Mouse (Mus musculus): ENCODE measurements around the gene Ugcg.

GRCm38 (mm10) chr4:59217101-59217500 lies 28.0 kb downstream of the Ugcg start:
- TF ChIP-seq POLR2A (IDR thresholded peaks at IDR 0.05; ENCODE audit: low read depth, low read length) (no peak), CTCF (IDR thresholded peaks at IDR 0.05; ENCODE audit: extremely low read depth, insufficient read depth, insufficient read length, insufficient replicate concordance) (no peak)
